Mouse (Mus musculus) adrenal gland, adult 2 months (tissue): ENCODE measurements around the gene Col6a5. TPM values are rescaled to one million over a fixed set of nuclear protein-coding genes. Genes with fewer than 3 reads are reported as not detected.

ENCODE experiments used
- DNase-seq: peaks from one replicate; pipeline ENCODE4 v3.0.0; 2021
- long read RNA-seq: library from polyadenylated mRNA; stranded (forward); transcript quantifications from one replicate; pipeline ENCODE4 v2.0.0, GENCODE M21; 2021
- polyA plus RNA-seq: library from polyadenylated mRNA; depleted of rRNA; stranded (reverse); fragments of >200 nt; gene quantifications from 2 replicates; pipeline ENCODE4 v1.2.3, GENCODE M21; 2012; rRNA removed
- total RNA-seq, 2 experiments: library from RNA; stranded (reverse); gene quantifications; 2 replicates each; pipeline ENCODE4 v1.2.3; 2021

Gene Col6a5
- total RNA-seq = 1 to 10 TPM; 1.8 to 5.8 TPM
- polyA plus RNA-seq = 0.30 and 0.36 TPM in 2 replicates
- long read RNA-seq, partial matches to known transcripts = 2 of 2 reads
- long read RNA-seq, other reads (novel, unspliced or antisense) = 0 of 2 reads

DNA sequence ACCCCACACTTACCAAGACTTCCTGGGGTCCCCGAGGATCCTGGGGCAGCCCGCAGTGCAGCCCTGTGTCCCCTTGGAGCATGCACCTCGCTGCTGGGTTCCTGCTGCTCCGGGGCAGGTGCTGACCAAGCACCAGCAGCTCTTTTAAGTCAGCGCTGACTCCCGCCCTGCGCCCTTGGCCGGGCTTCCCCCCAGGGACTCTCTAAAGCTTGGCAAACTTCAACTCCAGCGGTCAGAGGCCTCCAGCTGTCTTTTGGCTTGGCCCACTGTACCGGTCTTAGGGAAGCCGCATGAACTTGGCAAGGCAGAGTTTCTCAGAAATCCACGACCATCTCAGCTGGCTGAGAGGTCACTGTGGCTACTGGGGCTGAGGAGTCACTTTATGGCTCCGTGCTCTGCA, at the start of gene Col6a5:
Gene Col6a5, minus strand, starts transcription at position 111 of the 400 bp plus-strand sequence.
- DNase-seq = peak; percentile 78

DNA sequence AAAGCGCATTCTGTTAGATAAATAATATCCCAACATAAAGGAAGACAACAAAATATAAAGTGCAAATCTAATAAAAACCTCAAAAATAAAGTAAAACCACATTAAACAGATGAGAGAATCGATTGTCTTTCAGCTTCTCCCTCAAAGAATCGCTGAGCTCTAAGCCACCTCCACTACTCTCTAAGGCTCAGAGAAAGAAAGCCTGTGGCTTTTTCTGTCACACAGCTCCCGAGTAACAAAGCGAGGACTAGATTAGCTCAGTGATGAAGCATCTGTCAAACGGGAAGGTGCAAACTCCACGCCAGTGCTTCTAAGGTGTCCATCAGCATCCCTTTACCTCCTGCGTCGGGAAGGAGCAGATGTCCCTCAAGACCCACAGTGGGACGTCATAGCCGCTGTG, 37.5 kb upstream of the Col6a5 start:
- DNase-seq = no peak

DNA sequence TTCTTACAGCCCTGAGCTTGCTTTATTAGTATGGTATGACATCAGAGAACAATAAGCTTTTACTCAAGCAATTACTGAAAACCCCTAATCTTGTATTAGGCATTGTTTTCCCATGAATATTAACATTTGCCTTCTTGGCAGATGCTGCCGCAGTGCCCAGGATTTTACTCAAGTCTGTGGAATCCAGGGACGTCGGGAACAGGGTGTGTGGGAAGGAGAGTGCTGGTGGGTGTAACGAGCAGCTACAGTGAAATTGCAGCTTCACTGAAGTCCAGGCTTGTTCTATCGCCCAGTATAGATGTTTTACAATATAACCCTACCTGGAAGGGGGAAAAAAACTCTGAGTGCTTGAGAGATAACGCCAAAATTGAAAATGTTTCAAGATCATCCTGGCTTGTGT, 32.0 kb upstream of the Col6a5 start:
- DNase-seq = no peak

GRCm38 (mm10) chr9:105990099-105990498, 29.7 kb upstream of the Col6a5 start:
- DNase-seq = no peak

DNA sequence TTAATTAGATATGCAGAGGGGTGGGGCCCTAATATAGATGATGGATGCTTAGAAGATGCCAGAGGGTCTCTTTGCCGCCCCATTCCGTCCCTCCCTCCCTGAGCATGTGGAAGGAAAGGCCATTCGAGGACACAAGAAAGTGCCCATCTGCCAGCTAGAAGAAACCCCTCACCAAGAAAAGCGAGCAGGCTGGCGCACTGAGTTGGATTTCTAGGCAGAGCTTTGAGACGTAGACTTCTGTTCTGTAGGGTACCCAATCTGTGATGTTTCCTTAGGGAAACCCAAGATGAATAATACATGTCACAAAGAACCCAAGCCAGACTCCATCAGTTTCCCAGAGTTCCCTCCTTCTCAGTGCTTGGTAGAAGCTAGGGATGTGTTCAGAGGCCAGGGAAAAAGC, 29.0 kb upstream of the Col6a5 start:
- no peak for DNase-seq

- peak; percentile 17 for DNase-seq
These were observed 27.7 kb upstream of the Col6a5 start for GRCm38 (mm10) chr9:105988096-105988495.

- DNase-seq = no peak
These were observed 24.6 kb upstream of the Col6a5 start for GRCm38 (mm10) chr9:105984931-105985519.

- DNase-seq = no peak
These were observed 18.0 kb upstream of the Col6a5 start for GRCm38 (mm10) chr9:105978479-105978878.

GRCm38 (mm10) chr9:105976871-105977270, 16.4 kb upstream of the Col6a5 start:
- no peak for DNase-seq

DNA sequence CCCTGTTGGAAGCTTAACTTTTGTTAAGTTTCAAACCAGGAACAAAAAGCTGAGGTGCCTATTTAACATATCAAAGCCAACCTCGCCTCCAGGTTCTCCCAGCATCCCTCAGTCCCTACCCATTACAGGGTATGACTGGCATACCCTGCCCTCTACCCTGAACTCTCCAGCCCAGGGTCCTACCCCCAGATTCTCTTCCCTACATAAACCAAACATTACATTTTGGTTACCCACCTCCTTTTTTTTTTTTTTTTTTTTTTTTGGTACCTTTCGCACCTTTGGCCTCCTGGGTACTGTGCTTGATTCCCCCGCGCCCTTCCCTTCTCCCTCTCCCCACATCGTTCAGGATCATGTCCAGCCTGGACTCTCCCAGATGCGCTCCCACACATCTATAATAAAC, 15.9 kb upstream of the Col6a5 start:
- no peak for DNase-seq

DNA sequence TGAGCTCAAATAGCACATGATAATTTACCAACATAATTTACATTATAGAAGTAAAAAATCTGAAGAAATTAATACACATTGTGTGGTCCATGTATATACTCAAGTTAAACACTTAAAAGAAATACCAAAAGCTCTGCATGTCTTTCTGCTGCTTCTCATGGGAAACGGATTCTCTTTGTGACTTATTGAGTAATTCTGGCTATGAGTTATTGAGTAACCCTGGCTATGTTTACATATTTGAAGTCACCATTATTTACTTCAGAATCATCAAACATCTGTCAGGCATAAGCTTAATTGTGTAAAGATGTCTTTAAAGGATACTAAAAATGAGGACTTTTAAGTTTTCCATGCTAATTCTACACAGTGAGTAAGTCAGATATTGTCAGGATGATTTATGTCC, 13.3 kb upstream of the Col6a5 start:
- DNase-seq = no peak

DNA sequence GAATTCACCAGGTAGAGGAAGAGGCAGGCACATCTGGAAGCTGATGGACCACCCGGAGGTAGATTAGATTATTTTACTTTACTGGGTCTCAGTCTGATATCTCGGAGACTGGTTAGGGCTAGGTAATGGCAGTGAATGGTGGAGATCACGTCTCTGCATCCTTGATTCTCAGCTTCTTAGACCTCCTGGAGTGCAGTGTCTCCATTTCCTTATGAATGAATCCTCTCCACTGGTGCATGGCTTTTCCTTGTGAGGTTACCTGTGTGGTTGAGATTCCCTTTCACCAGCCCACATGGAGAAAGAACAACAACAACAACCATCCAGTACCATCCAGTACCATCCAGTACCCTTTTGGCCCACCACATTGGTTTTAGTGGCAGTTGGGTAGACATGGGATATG, 11.6 kb upstream of the Col6a5 start:
- no peak for DNase-seq

GRCm38 (mm10) chr9:105971351-105971894, 11.0 kb upstream of the Col6a5 start:
- DNase-seq = no peak

DNA sequence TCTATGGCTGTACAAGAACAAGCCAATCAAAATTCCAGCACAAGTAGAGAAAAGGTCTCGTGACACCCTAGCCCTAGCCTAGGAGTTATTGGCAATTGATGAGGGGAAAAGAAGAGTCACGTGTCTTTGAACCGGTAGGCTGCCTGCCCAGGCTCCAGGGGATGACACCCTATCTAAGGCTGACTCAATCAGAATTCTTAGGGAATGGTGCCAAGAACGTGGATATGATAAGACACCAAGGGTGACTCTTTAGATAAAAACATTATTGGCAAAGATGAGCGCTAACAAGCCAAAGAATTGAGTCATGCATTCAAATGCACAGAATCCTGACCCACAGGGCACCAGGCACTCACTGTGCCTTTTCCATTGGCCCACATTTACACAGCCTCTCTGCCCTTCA, 10.5 kb upstream of the Col6a5 start:
- peak; percentile 36 for DNase-seq

DNA sequence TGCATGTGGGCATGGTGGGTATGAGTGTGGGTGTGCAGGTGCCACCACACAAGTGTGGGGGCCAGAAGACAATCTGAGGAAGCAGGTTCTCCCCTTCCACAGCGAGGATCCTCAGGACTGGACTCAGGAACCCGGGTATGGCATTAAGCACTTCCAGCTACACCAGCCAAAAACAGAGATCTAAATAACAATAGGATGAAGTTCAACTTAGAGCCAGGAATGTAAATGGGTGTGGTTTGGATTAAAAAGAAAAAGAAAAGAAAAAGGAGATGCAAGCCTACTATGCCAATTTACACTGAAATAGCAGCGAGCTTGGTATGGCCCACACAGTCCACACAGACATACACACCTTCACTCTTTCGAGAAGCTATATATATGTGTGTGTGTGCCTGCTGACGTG, 7.5 kb upstream of the Col6a5 start:
- no peak for DNase-seq

DNA sequence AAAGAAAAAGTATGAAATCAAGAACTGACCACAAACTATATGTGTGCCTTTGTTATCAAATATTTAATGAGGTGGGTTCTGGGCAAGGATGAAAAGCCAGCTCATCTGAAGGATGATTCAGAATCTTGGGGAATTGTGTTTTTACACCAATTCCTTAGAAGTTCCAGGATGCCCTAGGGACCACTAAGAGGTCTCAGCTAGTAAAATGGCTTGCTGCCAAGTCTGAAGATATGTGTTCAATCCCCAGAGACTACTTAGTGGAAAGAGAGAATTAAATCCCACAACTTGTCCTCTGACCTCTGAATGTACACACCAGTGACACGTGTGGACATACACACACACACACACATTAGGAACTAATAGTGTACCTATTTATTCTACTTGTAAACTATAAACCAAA, 1.3 kb downstream of the Col6a5 start:
- DNase-seq = no peak

DNA sequence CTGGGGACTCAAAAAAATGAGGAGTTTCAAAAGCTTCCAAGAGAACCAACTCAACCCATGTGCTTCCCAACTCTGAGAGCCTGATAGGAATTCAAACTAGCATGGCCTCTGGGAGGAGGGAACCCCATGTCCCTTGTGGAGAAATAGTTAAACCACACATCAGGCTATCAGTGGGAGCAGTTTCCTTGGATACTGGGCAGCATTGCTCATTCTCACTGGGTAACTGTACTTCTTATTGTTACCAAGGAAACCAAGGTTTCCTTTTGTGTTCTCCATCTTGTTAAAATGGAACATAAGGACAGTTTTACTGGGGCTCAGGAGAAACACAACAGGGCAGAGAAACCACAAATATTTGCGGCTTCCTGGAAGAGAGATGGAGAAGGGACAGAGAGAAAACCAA, 10.7 kb downstream of the Col6a5 start:
- DNase-seq = no peak

GRCm38 (mm10) chr9:105947577-105947976, 12.9 kb downstream of the Col6a5 start:
- DNase-seq = no peak

GRCm38 (mm10) chr9:105933816-105934215, 26.6 kb downstream of the Col6a5 start:
- DNase-seq = no peak

- DNase-seq = no peak
These were observed 31.2 kb downstream of the Col6a5 start for GRCm38 (mm10) chr9:105929287-105929686.

DNA sequence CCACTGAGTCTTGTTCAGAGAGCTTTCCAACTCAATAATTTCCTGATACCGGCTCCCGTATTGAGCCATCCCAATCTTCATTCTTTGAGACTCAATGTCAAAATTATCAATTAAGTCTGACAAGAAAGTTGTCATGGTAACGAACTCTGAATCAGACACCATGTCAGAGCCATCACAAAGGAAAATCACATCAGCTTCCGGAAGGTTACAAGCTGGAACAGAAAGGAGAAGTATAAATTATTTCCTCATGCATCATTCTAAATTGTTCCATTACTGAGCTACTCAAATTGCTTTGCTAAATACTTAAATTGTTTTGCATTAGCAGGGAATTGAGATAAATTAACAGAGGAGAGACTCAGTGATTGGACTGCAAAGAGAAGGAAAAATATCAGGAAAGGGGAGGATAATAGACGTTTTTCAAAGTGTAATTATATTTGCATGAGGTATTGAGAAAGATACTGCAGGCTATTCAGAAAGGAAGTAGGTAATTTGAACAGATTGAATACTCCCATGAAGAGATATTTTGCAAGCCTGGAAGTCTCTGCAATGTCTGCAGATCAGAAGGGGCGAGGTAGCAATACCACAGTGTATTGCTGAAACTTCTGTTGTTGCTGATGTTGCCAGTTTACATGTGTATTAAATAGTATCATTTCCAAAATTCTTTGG, 31.9 kb downstream of the Col6a5 start:
- no peak for DNase-seq

GRCm38 (mm10) chr9:105923659-105924058, 36.8 kb downstream of the Col6a5 start:
- no peak for DNase-seq

GRCm38 (mm10) chr9:105915186-105915585, 45.3 kb downstream of the Col6a5 start:
- no peak for DNase-seq

DNA sequence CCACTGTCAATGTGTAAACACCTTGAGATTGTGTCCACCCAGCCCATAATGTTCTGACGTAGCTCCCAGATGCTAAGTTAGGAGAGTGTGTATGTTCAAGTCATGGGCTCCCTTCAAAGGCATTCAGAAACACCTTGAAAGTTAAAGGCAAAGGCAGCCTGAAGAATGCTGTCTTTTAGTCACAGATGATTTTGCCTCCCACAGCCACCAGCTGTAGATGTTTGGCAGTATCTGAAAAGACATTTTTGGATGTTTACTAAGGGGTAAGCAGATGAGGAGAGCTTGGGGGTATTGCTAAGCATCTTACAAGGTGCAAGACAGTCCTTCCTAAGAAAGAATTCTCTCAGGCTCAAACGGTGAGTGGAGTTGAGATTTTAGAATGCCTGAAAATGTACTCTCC, 50.3 kb downstream of the Col6a5 start:
- no peak for DNase-seq
